Mouse (Mus musculus): ENCODE results near the gene Ribc2.

DNA sequence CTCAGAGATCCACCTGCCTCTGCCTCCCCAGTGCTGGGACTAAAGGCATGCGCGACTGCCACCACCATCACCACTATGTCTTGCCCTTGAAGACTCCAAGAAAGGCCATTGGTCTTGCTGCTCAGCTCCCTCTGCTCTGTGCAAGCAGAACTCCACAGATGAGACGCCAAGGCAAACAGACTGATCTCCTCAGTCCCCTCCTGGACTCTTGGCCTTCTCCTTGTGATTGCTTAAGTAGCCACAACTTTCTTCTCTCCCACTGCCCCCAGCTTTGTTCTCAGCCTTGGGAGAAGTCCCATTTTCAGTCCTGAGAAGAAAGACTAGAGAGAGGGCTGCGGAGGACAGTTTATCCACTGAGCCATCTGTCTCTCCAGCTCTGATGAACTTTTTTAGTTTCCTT, 50.2 kb downstream of the Ribc2 start:
- TF ChIP-seq E2F4 (IDR thresholded peaks at IDR 0.05; ENCODE audit: insufficient replicate concordance, low read depth, low read length): no peak
- no peak for TF ChIP-seq CTCF (conservative IDR thresholded peaks at IDR 0.05 in 1 of 2, IDR thresholded peaks at IDR 0.05 in 1 of 2; ENCODE audit: low read depth in 2 of 2, low read length in 2 of 2)
- no peak for TF ChIP-seq MAX (IDR thresholded peaks at IDR 0.05; ENCODE audit: low read length)
- no peak for TF ChIP-seq POLR2A (IDR thresholded peaks at IDR 0.05; ENCODE audit: low read depth, low read length)
- no peak for TF ChIP-seq JUN (IDR thresholded peaks at IDR 0.05; ENCODE audit: insufficient read depth, low read depth, low read length)
- TF ChIP-seq ELF1 (IDR thresholded peaks at IDR 0.05; ENCODE audit: low read depth, low read length): no peak
- no peak for TF ChIP-seq BHLHE40 (IDR thresholded peaks at IDR 0.05; ENCODE audit: low read depth, low read length)
- TF ChIP-seq NELFE (IDR thresholded peaks at IDR 0.05; ENCODE audit: low read depth, low read length): no peak
- TF ChIP-seq ETS1 (conservative IDR thresholded peaks at IDR 0.05; ENCODE audit: low read depth, low read length): no peak
- no peak for TF ChIP-seq EP300 (IDR thresholded peaks at IDR 0.05; ENCODE audit: low read length)
- no peak for TF ChIP-seq RAD21 (IDR thresholded peaks at IDR 0.05; ENCODE audit: low read depth, low read length)
- TF ChIP-seq HCFC1 (IDR thresholded peaks at IDR 0.05; ENCODE audit: low read depth, low read length): no peak
